Mouse (Mus musculus): ENCODE data around the gene Maip1. TPM values are rescaled to one million over a fixed set of nuclear protein-coding genes. Genes with fewer than 3 reads are reported as not detected.
A peak's percentile ranks its signal among the peaks of the same experiment; 100 is the strongest.

Maip1 gene
- polyA plus RNA-seq (2015; fragmentation: Nextera tagmentation; extraction: Ambion mirVana): 19.2 and 20.7 TPM in 2 replicates

DNA sequence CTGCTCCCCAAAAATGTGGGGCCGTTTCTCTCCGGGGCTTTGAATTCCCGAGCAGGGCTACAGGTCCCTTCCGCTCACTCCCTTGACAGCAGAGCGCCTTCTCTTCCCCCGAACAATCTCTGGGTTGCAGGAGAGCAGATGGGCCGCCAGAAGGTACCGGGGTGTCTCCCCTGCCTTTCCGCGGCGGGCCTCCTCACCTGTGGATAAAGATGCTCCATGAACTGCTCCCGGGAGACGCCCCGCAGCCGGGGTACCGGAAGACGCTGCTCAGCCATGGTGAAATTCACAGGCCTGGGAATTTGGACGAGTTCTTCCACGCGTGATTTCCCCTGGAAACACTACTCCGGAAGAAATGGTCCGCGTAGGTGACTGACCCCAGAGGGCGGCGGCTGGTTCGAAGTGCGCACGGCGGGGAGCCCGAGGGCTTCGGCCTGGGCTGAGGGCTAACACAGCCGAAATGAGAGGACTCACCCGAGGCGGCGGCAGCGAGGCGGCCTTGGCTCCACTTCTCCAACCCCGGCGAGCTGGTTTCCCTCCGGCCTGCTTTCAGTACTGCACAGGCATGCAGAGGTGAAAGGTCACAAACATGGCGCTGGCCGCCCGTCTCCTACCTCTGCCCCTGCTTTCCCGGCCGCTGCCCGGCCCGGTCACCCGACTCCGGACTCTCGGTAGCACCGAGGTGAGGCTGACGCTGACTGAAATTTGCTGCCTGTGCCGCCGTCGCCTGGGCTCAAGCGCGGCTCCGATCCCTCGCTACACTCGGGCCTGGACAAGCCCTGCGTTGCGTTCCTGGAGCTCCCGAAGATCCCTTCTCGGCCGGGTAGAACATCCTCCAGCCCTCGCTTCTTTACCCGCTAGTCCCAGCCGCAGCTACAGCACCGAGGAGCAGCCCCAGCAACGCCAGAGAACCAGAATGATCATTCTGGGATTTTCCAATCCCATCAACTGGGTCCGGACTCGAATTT, at the start of gene Maip1, which contains the start of gene Tyw5:
Gene Maip1 (plus strand): TSS at position 142 of the 965 bp plus-strand sequence.
Gene Tyw5 (minus strand): TSS at position 915 of the 965 bp plus-strand sequence.
- Histone ChIP-seq H3K27me3 (ENCODE audit: insufficient read depth, low read length) (no peaks in the 10 kb centered on the region), H3K27ac (ENCODE audit: low read length) (peak within 1 kb of the TSS; percentile 98), H3K9me3 (ENCODE audit: low read length) (no peaks in the 10 kb centered on the region), H3K4me2 (replicated peaks; ENCODE audit: low read depth, low read length) (peak within 1 kb of the TSS; percentile 89), H3K9ac (replicated peaks; ENCODE audit: low read length) (peak within 1 kb of the TSS; percentile 99), H3K36me3 (ENCODE audit: insufficient read depth, low read length) (no peaks in the 10 kb centered on the region), H3K4me3 (ENCODE audit: low read length) (peak within 1 kb of the TSS; percentile 98), H3K4me1 (ENCODE audit: insufficient read depth, low read length) (peaks cover 23% of the 10 kb centered on the region)
- under 1% methylated on average over 72 of the region's 72 CpGs for WGBS
- ATAC-seq (ENCODE audit: low FRiP score, low TSS enrichment): peak; percentile 93

- Histone ChIP-seq H3K9ac (replicated peaks; ENCODE audit: low read length) (no peak overlapping the region), H3K4me1 (ENCODE audit: insufficient read depth, low read length) (no peaks in the 10 kb centered on the region), H3K27me3 (ENCODE audit: insufficient read depth, low read length) (no peaks in the 10 kb centered on the region), H3K4me2 (replicated peaks; ENCODE audit: low read depth, low read length) (no peak overlapping the region), H3K4me3 (ENCODE audit: low read length) (no peak overlapping the region), H3K36me3 (ENCODE audit: insufficient read depth, low read length) (no peaks in the 10 kb centered on the region), H3K27ac (ENCODE audit: low read length) (no peak overlapping the region), H3K9me3 (ENCODE audit: low read length) (no peaks in the 10 kb centered on the region)
- no peak for ATAC-seq (ENCODE audit: low FRiP score, low TSS enrichment)
- 73% methylated on average over 5 of the region's 5 CpGs for WGBS
These were observed 47.6 kb upstream of the Maip1 start for GRCm38 (mm10) chr1:57358546-57358945.

DNA sequence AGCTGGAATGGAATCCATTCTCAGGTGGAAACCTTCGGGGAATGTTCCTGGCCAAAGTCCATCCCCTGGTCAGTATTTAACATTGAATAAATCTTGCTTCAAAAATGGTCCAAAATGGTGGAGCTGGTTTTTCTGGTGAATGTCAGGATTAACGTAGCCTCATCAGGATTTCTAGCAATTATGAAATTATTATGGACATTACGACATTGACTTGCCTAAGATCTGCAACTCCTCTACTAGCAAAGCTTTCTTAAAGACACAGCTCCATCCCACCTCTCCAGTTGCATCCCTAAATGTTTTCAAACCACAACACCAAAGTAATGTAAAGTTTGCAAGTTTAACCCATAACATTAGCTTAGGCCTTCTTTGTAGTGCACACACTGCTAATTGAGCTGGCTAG, 38.7 kb upstream of the Maip1 start:
- H3K36me3 ChIP-seq (ENCODE audit: insufficient read depth, low read length): no peaks in the 10 kb centered on the region
- no peaks in the 10 kb centered on the region for H3K27me3 ChIP-seq (ENCODE audit: insufficient read depth, low read length)
- H3K4me3 ChIP-seq (ENCODE audit: low read length): no peak overlapping the region
- ATAC-seq (ENCODE audit: low FRiP score, low TSS enrichment): no peak
- no peaks in the 10 kb centered on the region for H3K4me1 ChIP-seq (ENCODE audit: insufficient read depth, low read length)
- whole genome bisulfite sequencing: 92% methylated on average over 3 of the region's 3 CpGs
- H3K9ac ChIP-seq (replicated peaks; ENCODE audit: low read length): no peak overlapping the region
- no peak overlapping the region for H3K27ac ChIP-seq (ENCODE audit: low read length)
- no peak overlapping the region for H3K4me2 ChIP-seq (replicated peaks; ENCODE audit: low read depth, low read length)
- H3K9me3 ChIP-seq (ENCODE audit: low read length): no peaks in the 10 kb centered on the region

GRCm38 (mm10) chr1:57369111-57369510, 37.0 kb upstream of the Maip1 start:
- no peak overlapping the region for H3K4me2 ChIP-seq (replicated peaks; ENCODE audit: low read depth, low read length)
- no peak overlapping the region for H3K9ac ChIP-seq (replicated peaks; ENCODE audit: low read length)
- H3K9me3 ChIP-seq (ENCODE audit: low read length): no peaks in the 10 kb centered on the region
- no peak overlapping the region for H3K4me3 ChIP-seq (ENCODE audit: low read length)
- no peak overlapping the region for H3K27ac ChIP-seq (ENCODE audit: low read length)
- no peaks in the 10 kb centered on the region for H3K27me3 ChIP-seq (ENCODE audit: insufficient read depth, low read length)
- H3K4me1 ChIP-seq (ENCODE audit: insufficient read depth, low read length): no peaks in the 10 kb centered on the region
- H3K36me3 ChIP-seq (ENCODE audit: insufficient read depth, low read length): no peaks in the 10 kb centered on the region
- 82% methylated on average over 4 of the region's 4 CpGs for WGBS
- no peak for ATAC-seq (ENCODE audit: low FRiP score, low TSS enrichment)

- WGBS: 74% methylated on average over 4 of the region's 4 CpGs
- H3K4me1 ChIP-seq (ENCODE audit: insufficient read depth, low read length): no peaks in the 10 kb centered on the region
- no peak overlapping the region for H3K9ac ChIP-seq (replicated peaks; ENCODE audit: low read length)
- H3K9me3 ChIP-seq (ENCODE audit: low read length): no peaks in the 10 kb centered on the region
- no peak for ATAC-seq (ENCODE audit: low FRiP score, low TSS enrichment)
- no peaks in the 10 kb centered on the region for H3K36me3 ChIP-seq (ENCODE audit: insufficient read depth, low read length)
- H3K4me3 ChIP-seq (ENCODE audit: low read length): no peak overlapping the region
- H3K27me3 ChIP-seq (ENCODE audit: insufficient read depth, low read length): no peaks in the 10 kb centered on the region
- H3K27ac ChIP-seq (ENCODE audit: low read length): no peak overlapping the region
- H3K4me2 ChIP-seq (replicated peaks; ENCODE audit: low read depth, low read length): no peak overlapping the region
These were observed 35.7 kb upstream of the Maip1 start for GRCm38 (mm10) chr1:57370451-57370850.

DNA sequence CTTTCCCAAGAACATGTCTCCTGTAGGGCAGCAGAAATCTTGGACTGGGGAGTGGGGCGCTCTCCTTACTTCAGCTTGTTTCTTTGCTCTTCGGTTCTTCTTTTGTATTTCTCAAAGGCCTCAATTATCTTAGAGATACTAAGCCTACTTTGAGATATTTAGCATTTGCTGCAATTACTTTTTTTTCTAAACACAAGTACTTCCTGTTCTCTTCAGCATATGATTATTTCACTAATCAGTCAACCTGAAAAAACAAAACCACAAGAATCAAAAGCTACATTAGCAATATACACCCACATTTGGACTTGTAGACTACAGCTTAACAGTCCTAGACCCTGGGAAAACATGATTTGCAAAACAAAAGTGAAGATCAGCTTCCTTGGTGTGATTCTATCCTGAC, 30.9 kb upstream of the Maip1 start:
- H3K4me1 ChIP-seq (ENCODE audit: insufficient read depth, low read length): peaks cover 8% of the 10 kb centered on the region
- WGBS: 91% methylated on average over 2 of the region's 2 CpGs
- H3K9me3 ChIP-seq (ENCODE audit: low read length): no peaks in the 10 kb centered on the region
- H3K27me3 ChIP-seq (ENCODE audit: insufficient read depth, low read length): no peaks in the 10 kb centered on the region
- no peak overlapping the region for H3K4me3 ChIP-seq (ENCODE audit: low read length)
- H3K9ac ChIP-seq (replicated peaks; ENCODE audit: low read length): no peak overlapping the region
- H3K27ac ChIP-seq (ENCODE audit: low read length): no peak overlapping the region
- H3K4me2 ChIP-seq (replicated peaks; ENCODE audit: low read depth, low read length): no peak overlapping the region
- ATAC-seq (ENCODE audit: low FRiP score, low TSS enrichment): no peak
- no peaks in the 10 kb centered on the region for H3K36me3 ChIP-seq (ENCODE audit: insufficient read depth, low read length)

DNA sequence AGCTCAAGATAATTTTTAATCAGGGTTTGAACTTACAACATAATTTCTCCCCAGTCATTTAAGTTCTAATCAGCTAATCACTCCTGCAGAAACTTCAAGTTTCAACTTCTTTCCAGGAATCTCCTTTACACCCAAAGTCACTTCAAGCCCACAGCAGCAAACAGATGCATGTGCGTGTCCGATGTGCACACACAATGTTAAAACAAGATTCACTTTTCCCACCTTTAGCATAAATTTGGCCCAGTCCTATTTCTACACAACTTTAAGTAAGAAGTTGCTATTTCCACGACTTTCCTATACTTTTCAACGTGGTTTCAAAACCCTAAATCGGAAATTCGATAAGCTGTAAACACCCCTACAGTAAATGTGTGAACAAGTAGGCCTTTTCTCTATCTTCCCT, 29.3 kb upstream of the Maip1 start:
- no peaks in the 10 kb centered on the region for H3K9me3 ChIP-seq (ENCODE audit: low read length)
- peak overlapping the region; percentile 86 for H3K9ac ChIP-seq (replicated peaks; ENCODE audit: low read length)
- peak overlapping the region; percentile 62 for H3K4me2 ChIP-seq (replicated peaks; ENCODE audit: low read depth, low read length)
- ATAC-seq (ENCODE audit: low FRiP score, low TSS enrichment): no peak
- WGBS: 65% methylated on average over 6 of the region's 6 CpGs
- no peaks in the 10 kb centered on the region for H3K27me3 ChIP-seq (ENCODE audit: insufficient read depth, low read length)
- H3K27ac ChIP-seq (ENCODE audit: low read length): no peak overlapping the region; the same call in 1 of the 2 replicates
- peak overlapping the region; percentile 91 for H3K4me3 ChIP-seq (ENCODE audit: low read length)
- H3K36me3 ChIP-seq (ENCODE audit: insufficient read depth, low read length): no peaks in the 10 kb centered on the region
- H3K4me1 ChIP-seq (ENCODE audit: insufficient read depth, low read length): peaks cover 8% of the 10 kb centered on the region

DNA sequence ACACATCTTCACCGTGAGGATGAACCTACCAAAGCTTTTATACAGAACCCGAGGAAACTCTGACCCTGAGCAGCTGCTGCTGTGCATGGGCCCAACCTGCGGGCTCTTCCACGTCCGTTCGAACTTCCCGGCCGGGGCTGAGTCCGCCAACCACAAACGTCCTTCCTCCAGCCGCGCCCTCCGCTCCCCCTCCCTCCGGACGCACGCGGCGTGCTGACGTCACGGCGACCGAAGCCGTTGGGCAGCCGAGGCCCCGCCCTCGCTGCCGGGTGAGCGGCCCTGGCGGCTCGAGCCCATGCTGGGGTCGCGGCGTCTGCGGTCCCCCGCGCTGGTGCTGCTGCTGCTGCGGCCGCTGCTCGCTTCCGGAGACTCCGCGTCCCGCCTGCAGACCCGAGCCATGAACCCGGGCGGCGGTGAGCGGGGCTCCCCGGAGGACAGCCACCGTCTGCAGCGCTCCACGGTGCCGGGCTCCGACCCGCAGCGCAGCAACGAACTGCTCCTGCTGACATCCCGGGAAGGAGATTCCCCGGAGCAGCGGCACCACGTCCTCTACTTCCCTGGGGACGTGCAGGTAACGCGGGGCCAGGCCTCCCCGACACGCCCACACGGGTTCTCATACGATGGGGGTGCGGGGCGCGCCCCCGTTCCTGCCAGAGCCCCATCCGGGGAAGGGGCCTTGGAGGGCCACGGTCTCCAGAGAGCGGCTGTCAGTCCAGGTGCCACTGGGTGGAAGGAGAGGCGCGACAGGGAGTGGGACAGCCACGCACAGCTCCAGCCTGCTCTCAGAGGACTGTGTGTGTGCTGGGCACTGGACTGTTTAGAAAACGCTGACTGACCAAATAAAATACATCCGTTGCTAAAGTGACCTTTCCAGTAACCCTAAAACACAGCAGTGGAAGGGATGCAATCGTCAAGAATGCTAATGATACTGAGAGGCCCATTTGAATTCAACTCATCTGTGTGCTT, 28.5 kb upstream of the Maip1 start, which contains the start of gene 1700066M21Rik:
Gene 1700066M21Rik (plus strand): TSS at position 245 of the 966 bp plus-strand sequence.
- WGBS: under 1% methylated on average over 73 of the region's 81 CpGs
- peak; percentile 98 for ATAC-seq (ENCODE audit: low FRiP score, low TSS enrichment)
- H3K9me3 ChIP-seq (ENCODE audit: low read length): no peaks in the 10 kb centered on the region
- peak within 1 kb of the TSS; percentile 86 for H3K9ac ChIP-seq (replicated peaks; ENCODE audit: low read length)
- no peaks in the 10 kb centered on the region for H3K27me3 ChIP-seq (ENCODE audit: insufficient read depth, low read length)
- H3K4me1 ChIP-seq (ENCODE audit: insufficient read depth, low read length): peaks cover 8% of the 10 kb centered on the region
- peak within 1 kb of the TSS; percentile 91 for H3K4me3 ChIP-seq (ENCODE audit: low read length)
- H3K36me3 ChIP-seq (ENCODE audit: insufficient read depth, low read length): no peaks in the 10 kb centered on the region
- peak within 1 kb of the TSS; percentile 91 for H3K4me2 ChIP-seq (replicated peaks; ENCODE audit: low read depth, low read length)
- peak within 1 kb of the TSS; percentile 44 for H3K27ac ChIP-seq (ENCODE audit: low read length)

- H3K4me2 ChIP-seq (replicated peaks; ENCODE audit: low read depth, low read length): no peak overlapping the region
- H3K36me3 ChIP-seq (ENCODE audit: insufficient read depth, low read length): 0 out of 2 replicates have a peak, but pooled peaks cover 7% of the 10 kb centered on the region
- H3K27me3 ChIP-seq (ENCODE audit: insufficient read depth, low read length): no peaks in the 10 kb centered on the region
- H3K9me3 ChIP-seq (ENCODE audit: low read length): no peaks in the 10 kb centered on the region
- no peak overlapping the region for H3K9ac ChIP-seq (replicated peaks; ENCODE audit: low read length)
- H3K27ac ChIP-seq (ENCODE audit: low read length): no peak overlapping the region
- H3K4me1 ChIP-seq (ENCODE audit: insufficient read depth, low read length): no peaks in the 10 kb centered on the region
- H3K4me3 ChIP-seq (ENCODE audit: low read length): no peak overlapping the region
- ATAC-seq (ENCODE audit: low FRiP score, low TSS enrichment): no peak
These were observed 19.6 kb upstream of the Maip1 start for GRCm38 (mm10) chr1:57386519-57386918.

Measured in kidney, embryonic 16.5 days (tissue).